Mouse (Mus musculus): Measurements from ENCODE around the gene Dhtkd1. TPM values are rescaled to one million over a fixed set of nuclear protein-coding genes. Genes with fewer than 3 reads are reported as not detected.
A peak's percentile ranks its signal among the peaks of the same experiment; 100 is the strongest.
"Not testable (repeated sequence)": the region's sequence is repeated elsewhere in the genome, so short reads cannot be mapped to it uniquely, and the experiment has no call there.

Gene Dhtkd1
- 0.11 and 0.22 TPM in 2 replicates for polyA plus RNA-seq (2012; rRNA removed)

GRCm38 (mm10) chr2:5942416-5943032 is at the start of gene Dhtkd1:
TSS of gene Dhtkd1 (minus strand) at chr2:5942792.
- no peak for DNase-seq (ENCODE audit: low read depth, low spot score)
- WGBS = 1% methylated on average over 36 of the region's 36 CpGs

GRCm38 (mm10) chr2:5977532-5977931 is 34.9 kb upstream of the Dhtkd1 start:
- no peak for DNase-seq (ENCODE audit: low read depth, low spot score)

GRCm38 (mm10) chr2:5970629-5971028 is 28.0 kb upstream of the Dhtkd1 start:
- not testable (repeated sequence) for DNase-seq (ENCODE audit: low read depth, low spot score)
- WGBS = 97% methylated on average over 3 of the region's 3 CpGs

More at GRCm38 (mm10) chr2:5977532-5977931, 34.9 kb upstream of the Dhtkd1 start:
- 92% methylated on average over 4 of the region's 4 CpGs for WGBS

- 86% methylated on average over 3 of the region's 3 CpGs for WGBS
- no peak for DNase-seq (ENCODE audit: low read depth, low spot score)
These were observed 23.4 kb upstream of the Dhtkd1 start for GRCm38 (mm10) chr2:5965972-5966371.

GRCm38 (mm10) chr2:5963729-5964128 is 21.1 kb upstream of the Dhtkd1 start:
- DNase-seq (ENCODE audit: low read depth, low spot score) = not testable (repeated sequence)
- 92% methylated on average over 4 of the region's 4 CpGs for WGBS

- no peak for DNase-seq (ENCODE audit: low read depth, low spot score)
- 91% methylated on average over 2 of the region's 2 CpGs for WGBS
These were observed 19.7 kb upstream of the Dhtkd1 start for GRCm38 (mm10) chr2:5962265-5962664.

GRCm38 (mm10) chr2:5957705-5958104 is 15.1 kb upstream of the Dhtkd1 start:
- no peak for DNase-seq (ENCODE audit: low read depth, low spot score)
- WGBS = 92% methylated on average over 9 of the region's 9 CpGs

GRCm38 (mm10) chr2:5951621-5952211 is 9.1 kb upstream of the Dhtkd1 start:
- DNase-seq (ENCODE audit: low read depth, low spot score) = no peak
- WGBS = under 1% methylated on average over 46 of the region's 46 CpGs

GRCm38 (mm10) chr2:5950766-5951595 is 8.4 kb upstream of the Dhtkd1 start, which contains the start of gene Upf2:
TSS of gene Upf2 (plus strand) at chr2:5951469.
- under 1% methylated on average over 51 of the region's 54 CpGs for WGBS
- DNase-seq (ENCODE audit: low read depth, low spot score) = peak; percentile 86

- DNase-seq (ENCODE audit: low read depth, low spot score) = peak; percentile 18
- WGBS = 0% methylated on average over 6 of the region's 6 CpGs
These were observed 7.7 kb upstream of the Dhtkd1 start for GRCm38 (mm10) chr2:5950305-5950704.

GRCm38 (mm10) chr2:5949821-5950220 is 7.2 kb upstream of the Dhtkd1 start:
- 87% methylated on average over 9 of the region's 9 CpGs for WGBS

GRCm38 (mm10) chr2:5948964-5949363 is 6.4 kb upstream of the Dhtkd1 start:
- no peak for DNase-seq (ENCODE audit: low read depth, low spot score)
- WGBS = 79% methylated on average over 2 of the region's 2 CpGs

More at GRCm38 (mm10) chr2:5949821-5950220, 7.2 kb upstream of the Dhtkd1 start:
- not testable (repeated sequence) for DNase-seq (ENCODE audit: low read depth, low spot score)

- no peak for DNase-seq (ENCODE audit: low read depth, low spot score)
- WGBS = 79% methylated on average over 3 of the region's 3 CpGs
These were observed 4.3 kb upstream of the Dhtkd1 start for GRCm38 (mm10) chr2:5946876-5947275.

- WGBS = 91% methylated on average over 1 of the region's 1 CpGs
- DNase-seq (ENCODE audit: low read depth, low spot score) = no peak
These were observed 3.0 kb upstream of the Dhtkd1 start for GRCm38 (mm10) chr2:5945629-5946028.

- WGBS = 51% methylated on average over 4 of the region's 4 CpGs
- no peak for DNase-seq (ENCODE audit: low read depth, low spot score)
These were observed 479 bp upstream of the Dhtkd1 start for GRCm38 (mm10) chr2:5943071-5943470.

GRCm38 (mm10) chr2:5941861-5942415 is 654 bp downstream of the Dhtkd1 start:
- no peak for DNase-seq (ENCODE audit: low read depth, low spot score)
- 64% methylated on average over 11 of the region's 11 CpGs for WGBS

GRCm38 (mm10) chr2:5940936-5941335 is 1.7 kb downstream of the Dhtkd1 start:
- 94% methylated on average over 9 of the region's 9 CpGs for WGBS
- no peak for DNase-seq (ENCODE audit: low read depth, low spot score)

- WGBS = 93% methylated on average over 14 of the region's 14 CpGs
- no peak for DNase-seq (ENCODE audit: low read depth, low spot score)
These were observed 2.7 kb downstream of the Dhtkd1 start for GRCm38 (mm10) chr2:5939911-5940310.

GRCm38 (mm10) chr2:5939319-5939718 is 3.3 kb downstream of the Dhtkd1 start:
- DNase-seq (ENCODE audit: low read depth, low spot score) = no peak
- 90% methylated on average over 3 of the region's 3 CpGs for WGBS

- DNase-seq (ENCODE audit: low read depth, low spot score) = no peak
- WGBS = 57% methylated on average over 4 of the region's 4 CpGs
These were observed 6.0 kb downstream of the Dhtkd1 start for GRCm38 (mm10) chr2:5936550-5936949.

Data from large intestine, adult 2 months (tissue).